Mouse (Mus musculus): ENCODE results near the gene Rmi1. TPM values are rescaled to one million over a fixed set of nuclear protein-coding genes. Genes with fewer than 3 reads are reported as not detected.
"Not testable (repeated sequence)": the region's sequence is repeated elsewhere in the genome, so short reads cannot be mapped to it uniquely, and the experiment has no call there.

Rmi1 gene
- polyA plus RNA-seq, 1 experiment from 2014 or later: 26.2 TPM

GRCm38 (mm10) chr13:58403243-58403642, 1.2 kb downstream of the Rmi1 start, which contains the start of gene Hnrnpk:
Gene Hnrnpk (minus strand): TSS chr13:58403343.
- Histone ChIP-seq H3K4me2 (peak within 1 kb of the TSS; percentile 63), H3K36me3 (peaks cover 11% of the 10 kb centered on the region; the same call in 1 of the 2 replicates), H3K9ac (peak within 1 kb of the TSS; percentile 100), H3K27ac (peak within 1 kb of the TSS; percentile 99), H3K4me1 (peaks cover 18% of the 10 kb centered on the region), H3K4me3 (replicated peaks) (peak within 1 kb of the TSS; percentile 98)
- not testable (repeated sequence) for H3K9me3 ChIP-seq (replicated peaks); H3K27me3 ChIP-seq; ATAC-seq (replicated peaks; ENCODE audit: low FRiP score)
- 8% methylated on average over 17 of the region's 17 CpGs for WGBS

- Histone ChIP-seq H3K9me3 (replicated peaks) (no peaks in the 10 kb centered on the region), H3K4me1 (peaks cover 10% of the 10 kb centered on the region; the same call in 1 of the 2 replicates), H3K4me2 (no peak overlapping the region), H3K4me3 (replicated peaks) (no peak overlapping the region), H3K27ac (no peak overlapping the region), H3K27me3 (no peaks in the 10 kb centered on the region), H3K9ac (no peak overlapping the region), H3K36me3 (peaks cover 39% of the 10 kb centered on the region)
- 92% methylated on average over 4 of the region's 4 CpGs for WGBS
- ATAC-seq (replicated peaks; ENCODE audit: low FRiP score): no peak
Observed at GRCm38 (mm10) chr13:58411073-58411472, 9.0 kb downstream of the Rmi1 start.

GRCm38 (mm10) chr13:58415374-58415773, 13.3 kb downstream of the Rmi1 start:
- WGBS: 51% methylated on average over 6 of the region's 6 CpGs
- Histone ChIP-seq H3K36me3 (peaks cover 28% of the 10 kb centered on the region), H3K4me1 (peaks cover 9% of the 10 kb centered on the region; the same call in 1 of the 2 replicates), H3K9me3 (replicated peaks) (no peaks in the 10 kb centered on the region), H3K9ac (no peak overlapping the region), H3K27ac (no peak overlapping the region), H3K27me3 (no peaks in the 10 kb centered on the region), H3K4me3 (replicated peaks) (no peak overlapping the region), H3K4me2 (no peak overlapping the region)
- ATAC-seq (replicated peaks; ENCODE audit: low FRiP score): no peak

- Histone ChIP-seq H3K4me2 (no peak overlapping the region), H3K36me3 (peaks cover 24% of the 10 kb centered on the region), H3K9me3 (replicated peaks) (no peaks in the 10 kb centered on the region), H3K4me3 (replicated peaks) (no peak overlapping the region), H3K27me3 (no peaks in the 10 kb centered on the region), H3K9ac (no peak overlapping the region), H3K4me1 (peaks cover 9% of the 10 kb centered on the region; the same call in 1 of the 2 replicates), H3K27ac (no peak overlapping the region)
- 52% methylated on average over 5 of the region's 5 CpGs for WGBS
- no peak for ATAC-seq (replicated peaks; ENCODE audit: low FRiP score)
Observed at GRCm38 (mm10) chr13:58415838-58416237, 13.8 kb downstream of the Rmi1 start.

- ATAC-seq (replicated peaks; ENCODE audit: low FRiP score): no peak; the same call in 1 of the 2 replicates
- Histone ChIP-seq H3K9me3 (replicated peaks) (no peaks in the 10 kb centered on the region), H3K27me3 (no peaks in the 10 kb centered on the region), H3K4me3 (replicated peaks) (no peak overlapping the region), H3K4me2 (no peak overlapping the region), H3K27ac (no peak overlapping the region), H3K9ac (no peak overlapping the region), H3K36me3 (no peaks in the 10 kb centered on the region), H3K4me1 (peaks cover 9% of the 10 kb centered on the region; the same call in 1 of the 2 replicates)
- WGBS: 56% methylated on average over 4 of the region's 4 CpGs
Observed at GRCm38 (mm10) chr13:58418656-58419055, 16.6 kb downstream of the Rmi1 start.

GRCm38 (mm10) chr13:58419266-58419665, 17.2 kb downstream of the Rmi1 start:
- H3K9me3 ChIP-seq (replicated peaks): no peaks in the 10 kb centered on the region
- no peak overlapping the region for H3K4me3 ChIP-seq (replicated peaks)
- H3K27me3 ChIP-seq: no peaks in the 10 kb centered on the region
- no peak overlapping the region for H3K9ac ChIP-seq
- peaks cover 9% of the 10 kb centered on the region; the same call in 1 of the 2 replicates for H3K4me1 ChIP-seq
- H3K27ac ChIP-seq: no peak overlapping the region
- no peak overlapping the region for H3K4me2 ChIP-seq
- 94% methylated on average over 1 of the region's 1 CpGs for WGBS
- no peaks in the 10 kb centered on the region for H3K36me3 ChIP-seq
- no peak for ATAC-seq (replicated peaks; ENCODE audit: low FRiP score)

GRCm38 (mm10) chr13:58421026-58421425, 19.0 kb downstream of the Rmi1 start:
- Histone ChIP-seq H3K27me3 (no peaks in the 10 kb centered on the region), H3K9ac (no peak overlapping the region), H3K4me2 (no peak overlapping the region), H3K4me1 (0 out of 2 replicates have a peak, but pooled peaks cover 4% of the 10 kb centered on the region), H3K27ac (no peak overlapping the region), H3K36me3 (no peaks in the 10 kb centered on the region), H3K9me3 (replicated peaks) (no peaks in the 10 kb centered on the region), H3K4me3 (replicated peaks) (no peak overlapping the region)
- 85% methylated on average over 4 of the region's 4 CpGs for WGBS
- ATAC-seq (replicated peaks; ENCODE audit: low FRiP score): no peak

GRCm38 (mm10) chr13:58422242-58422641, 20.2 kb downstream of the Rmi1 start:
- Histone ChIP-seq H3K9ac (no peak overlapping the region), H3K9me3 (replicated peaks) (no peaks in the 10 kb centered on the region), H3K27ac (no peak overlapping the region), H3K36me3 (no peaks in the 10 kb centered on the region), H3K4me2 (no peak overlapping the region), H3K27me3 (0 out of 2 replicates have a peak, but pooled peaks cover 4% of the 10 kb centered on the region), H3K4me1 (0 out of 2 replicates have a peak, but pooled peaks cover 4% of the 10 kb centered on the region), H3K4me3 (replicated peaks) (no peak overlapping the region)
- no peak for ATAC-seq (replicated peaks; ENCODE audit: low FRiP score)
- 91% methylated on average over 4 of the region's 4 CpGs for WGBS

GRCm38 (mm10) chr13:58423061-58423660, 21.1 kb downstream of the Rmi1 start:
- H3K9me3 ChIP-seq (replicated peaks): no peaks in the 10 kb centered on the region
- 63% methylated on average over 10 of the region's 10 CpGs for WGBS
- no peaks in the 10 kb centered on the region for H3K36me3 ChIP-seq
- H3K9ac ChIP-seq: no peak overlapping the region
- ATAC-seq (replicated peaks; ENCODE audit: low FRiP score): no peak
- H3K27me3 ChIP-seq: 0 out of 2 replicates have a peak, but pooled peaks cover 4% of the 10 kb centered on the region
- H3K27ac ChIP-seq: 0 out of 2 replicates have a peak overlapping the region, but pooled peaks have one; percentile 18
- no peak overlapping the region for H3K4me2 ChIP-seq
- H3K4me3 ChIP-seq (replicated peaks): no peak overlapping the region
- H3K4me1 ChIP-seq: 0 out of 2 replicates have a peak, but pooled peaks cover 4% of the 10 kb centered on the region

GRCm38 (mm10) chr13:58439716-58440115, 37.7 kb downstream of the Rmi1 start:
- Histone ChIP-seq H3K4me1 (peaks cover 4% of the 10 kb centered on the region), H3K4me3 (replicated peaks) (no peak overlapping the region), H3K4me2 (no peak overlapping the region), H3K36me3 (no peaks in the 10 kb centered on the region), H3K9ac (no peak overlapping the region), H3K9me3 (replicated peaks) (no peaks in the 10 kb centered on the region), H3K27ac (no peak overlapping the region), H3K27me3 (no peaks in the 10 kb centered on the region)
- 48% methylated on average over 2 of the region's 2 CpGs for WGBS
- no peak for ATAC-seq (replicated peaks; ENCODE audit: low FRiP score)

- H3K4me3 ChIP-seq (replicated peaks): no peak overlapping the region
- WGBS: 56% methylated on average over 4 of the region's 4 CpGs
- peaks cover 4% of the 10 kb centered on the region for H3K4me1 ChIP-seq
- H3K36me3 ChIP-seq: no peaks in the 10 kb centered on the region
- no peaks in the 10 kb centered on the region for H3K27me3 ChIP-seq
- no peak overlapping the region for H3K27ac ChIP-seq
- no peak overlapping the region for H3K9ac ChIP-seq
- no peak for ATAC-seq (replicated peaks; ENCODE audit: low FRiP score)
- H3K4me2 ChIP-seq: no peak overlapping the region
- no peaks in the 10 kb centered on the region for H3K9me3 ChIP-seq (replicated peaks)
Observed at GRCm38 (mm10) chr13:58443326-58443725, 41.3 kb downstream of the Rmi1 start.

GRCm38 (mm10) chr13:58443787-58444186, 41.7 kb downstream of the Rmi1 start:
- Histone ChIP-seq H3K4me1 (peaks cover 4% of the 10 kb centered on the region), H3K27me3 (no peaks in the 10 kb centered on the region), H3K4me2 (no peak overlapping the region), H3K4me3 (replicated peaks) (no peak overlapping the region), H3K27ac (no peak overlapping the region), H3K9me3 (replicated peaks) (no peaks in the 10 kb centered on the region), H3K9ac (no peak overlapping the region), H3K36me3 (no peaks in the 10 kb centered on the region)
- 25% methylated on average over 7 of the region's 7 CpGs for WGBS
- ATAC-seq (replicated peaks; ENCODE audit: low FRiP score): no peak
